Mouse (Mus musculus): ENCODE results near the gene Hcar1.

The Hcar1 gene

DNA sequence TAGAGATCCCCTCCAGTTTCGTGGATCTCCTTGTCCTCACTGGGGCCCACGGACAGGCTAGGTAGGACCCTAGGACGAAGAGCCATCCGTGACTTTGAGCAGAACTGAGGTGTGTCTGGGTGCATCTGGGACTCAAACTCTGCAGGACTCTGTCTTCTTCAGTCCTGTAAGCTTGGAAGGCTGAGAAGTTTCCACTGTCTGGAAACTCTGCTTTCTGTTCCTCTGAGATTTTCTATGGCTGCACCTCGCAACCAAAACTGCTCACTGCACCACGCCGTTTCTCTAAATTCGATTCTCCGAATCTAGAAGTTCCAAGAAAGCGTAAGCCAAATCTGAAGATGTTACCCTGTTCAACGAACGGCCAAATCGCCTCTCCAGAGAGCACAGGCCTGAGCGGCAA lies 15.9 kb downstream of the Hcar1 start:
- DNase-seq (ENCODE audit: low spot score in 2 of 2): no peak

- DNase-seq (ENCODE audit: low spot score in 2 of 2): no peak
These were observed 17.2 kb downstream of the Hcar1 start for GRCm38 (mm10) chr5:123862374-123863350.

GRCm38 (mm10) chr5:123858798-123859197 lies 21.0 kb downstream of the Hcar1 start:
- no peak for DNase-seq (ENCODE audit: low spot score in 2 of 2)

GRCm38 (mm10) chr5:123854511-123854910 lies 25.3 kb downstream of the Hcar1 start:
- DNase-seq (ENCODE audit: low spot score in 2 of 2): no peak

GRCm38 (mm10) chr5:123853877-123854504 lies 25.8 kb downstream of the Hcar1 start:
- DNase-seq (ENCODE audit: low spot score in 2 of 2): no peak

GRCm38 (mm10) chr5:123851398-123851797 lies 28.4 kb downstream of the Hcar1 start:
- DNase-seq (ENCODE audit: low spot score in 2 of 2): no peak

DNA sequence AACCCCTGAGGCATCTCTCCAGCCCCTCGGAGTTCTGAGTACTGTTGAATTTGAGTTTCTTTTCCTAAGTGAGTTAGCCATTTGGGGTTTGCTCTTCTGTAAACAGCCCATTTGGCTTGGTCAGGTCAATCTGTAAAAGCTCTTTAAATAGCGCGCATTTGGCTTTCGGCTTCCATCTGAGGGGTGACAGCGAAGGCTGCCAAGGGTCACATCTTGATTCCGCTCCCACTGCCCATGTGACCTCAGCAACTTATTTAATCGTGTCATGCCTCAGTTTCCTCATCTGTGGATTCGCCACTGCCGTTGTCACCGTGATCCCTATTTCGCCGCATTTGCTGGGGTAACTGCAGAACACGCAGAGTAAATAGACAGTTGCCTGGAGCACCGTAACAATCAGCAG lies 35.5 kb downstream of the Hcar1 start:
- no peak for DNase-seq (ENCODE audit: low spot score in 2 of 2)

DNA sequence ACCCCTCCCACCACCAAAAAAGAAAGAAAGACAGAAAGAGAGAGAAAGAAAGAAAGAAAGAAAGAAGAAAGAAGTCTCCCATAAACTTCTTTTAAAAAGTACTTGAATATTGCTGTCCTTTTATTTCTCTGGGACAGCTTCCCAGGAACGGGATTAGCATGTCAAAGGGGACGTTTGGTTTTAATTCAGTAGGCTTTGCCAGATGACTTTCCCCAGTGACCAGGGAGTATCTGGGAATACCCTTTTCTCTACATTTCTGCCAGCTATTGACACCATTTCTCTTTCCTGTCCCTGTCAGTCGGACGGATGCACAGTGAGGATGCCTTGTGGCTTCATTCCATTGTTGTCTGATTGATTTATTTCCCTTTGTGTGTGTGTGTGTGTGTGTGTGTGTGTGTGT lies 36.0 kb downstream of the Hcar1 start:
- no peak for DNase-seq (ENCODE audit: low spot score in 2 of 2)

GRCm38 (mm10) chr5:123842935-123843282 lies 36.9 kb downstream of the Hcar1 start:
- no peak for DNase-seq (ENCODE audit: low spot score in 2 of 2)

GRCm38 (mm10) chr5:123842221-123842934 lies 37.4 kb downstream of the Hcar1 start:
- DNase-seq (ENCODE audit: low spot score in 2 of 2): no peak

DNA sequence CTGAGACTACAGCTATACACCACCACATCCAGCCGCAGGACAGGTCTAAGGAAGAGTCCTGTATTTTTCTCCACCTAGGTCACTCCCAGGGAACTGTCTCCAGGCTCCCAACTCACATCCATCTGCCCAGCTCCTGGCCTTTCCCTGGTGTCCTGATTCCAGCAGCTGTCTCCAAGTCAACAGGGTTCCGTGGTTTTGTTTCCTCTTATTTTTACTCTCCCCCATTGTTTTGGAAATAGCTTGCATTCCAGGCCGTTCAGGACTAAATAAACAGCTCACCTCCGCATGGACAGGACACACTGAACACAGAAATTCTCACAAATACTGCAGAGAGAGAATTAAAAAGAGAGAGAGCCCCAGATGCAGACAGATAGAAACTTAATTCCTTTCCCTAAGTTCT lies 42.4 kb downstream of the Hcar1 start:
- DNase-seq (ENCODE audit: low spot score in 2 of 2): no peak

DNA sequence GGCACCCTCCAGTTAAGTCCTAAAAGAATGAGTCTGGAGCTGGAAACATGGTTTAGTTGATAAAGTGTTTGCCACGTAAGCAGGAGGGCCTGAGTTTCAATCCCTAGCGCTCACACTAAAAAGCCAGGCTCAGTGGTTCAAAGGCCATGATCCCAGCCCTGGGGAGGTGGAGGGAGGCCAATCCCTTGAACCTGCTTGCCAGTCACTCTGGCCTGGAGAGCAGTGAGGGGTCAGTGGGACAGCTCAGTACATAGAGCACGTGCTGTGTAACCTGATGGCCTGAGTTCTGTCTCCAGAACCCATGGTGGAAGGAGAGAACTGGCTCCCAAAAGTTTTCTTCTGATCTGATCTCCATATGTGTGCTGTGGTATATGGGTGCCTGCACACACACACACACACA lies 45.0 kb downstream of the Hcar1 start:
- DNase-seq (ENCODE audit: low spot score in 2 of 2): no peak

- no peak for DNase-seq (ENCODE audit: low spot score in 2 of 2)
These were observed 47.5 kb downstream of the Hcar1 start for GRCm38 (mm10) chr5:123832309-123832708.

- DNase-seq (ENCODE audit: low spot score in 2 of 2): peak in 1 of 2 experiments; percentile 43
These were observed 52.1 kb downstream of the Hcar1 start for GRCm38 (mm10) chr5:123827659-123828091.
